Mouse (Mus musculus) CH12.LX (cell line): ENCODE results near the gene Zc3h12c. TPM values are rescaled to one million over a fixed set of nuclear protein-coding genes. Genes with fewer than 3 reads are reported as not detected.
"Not testable (repeated sequence)": the region's sequence is repeated elsewhere in the genome, so short reads cannot be mapped to it uniquely, and the experiment has no call there.

Experiments used
- DNase-seq: peaks from one replicate; pipeline ENCODE4 v3.0.0-alpha.2; 2013; ENCODE audit errors: extremely low read depth
- H3K27ac ChIP-seq: 2 replicates; pipeline ENCODE4 v1.5.1; 2012; ENCODE audit warnings: low read depth, mild to moderate bottlenecking, control low read depth, moderate library complexity; ENCODE audit not compliant: insufficient read depth
- H3K27me3 ChIP-seq: replicated peaks from 2 replicates; pipeline ENCODE3; 2012; ENCODE audit warnings: inconsistent platforms
- H3K36me3 ChIP-seq, 2 experiments: replicated peaks in 1 of 2; 2 replicates each; pipeline versions ENCODE3 to v1.6.1; 2012; ENCODE audit warnings: inconsistent platforms in 1 of 2, low read length in 1 of 2, mild to moderate bottlenecking in 1 of 2, mixed read lengths in 1 of 2, moderate library complexity in 1 of 2; ENCODE audit not compliant: control insufficient read depth in 1 of 2, insufficient read depth in 1 of 2
- H3K4me1 ChIP-seq, 2 experiments: 2 replicates each; pipeline ENCODE4 v1.6.1; 2012; ENCODE audit warnings: inconsistent platforms in 1 of 2, moderate library complexity in 1 of 2; ENCODE audit not compliant: insufficient read depth in 2 of 2, control insufficient read depth in 1 of 2
- H3K4me2 ChIP-seq: 2 replicates; pipeline ENCODE4 v1.6.1; 2012; ENCODE audit warnings: low read depth, mild to moderate bottlenecking, control low read depth; ENCODE audit not compliant: poor library complexity, insufficient read depth, severe bottlenecking
- H3K4me3 ChIP-seq, 3 experiments: fragments of 150-350 bp in 1 of 3; sonication (generic) in 1 of 3; replicated peaks in 1 of 3; 2 replicates each; pipeline versions ENCODE3 to v1.5.1; 2011 to 2012; ENCODE audit warnings: low read depth in 2 of 3, low read length in 2 of 3, mild to moderate bottlenecking in 2 of 3, moderate library complexity in 2 of 3, control low read depth in 1 of 3, improper control_type of control experiment in 1 of 3, inconsistent platforms in 1 of 3, mixed read lengths in 1 of 3; ENCODE audit not compliant: poor library complexity in 1 of 3
- H3K79me2 ChIP-seq: replicated peaks from 2 replicates; pipeline ENCODE4 v1.6.1; 2012; ENCODE audit warnings: mild to moderate bottlenecking, moderate library complexity; ENCODE audit not compliant: control insufficient read depth, poor library complexity, insufficient read depth, severe bottlenecking; ENCODE audit errors: extremely low read depth
- H3K9ac ChIP-seq: 2 replicates; pipeline ENCODE4 v1.6.1; 2012; ENCODE audit warnings: low read depth, mild to moderate bottlenecking, control low read depth, moderate library complexity; ENCODE audit not compliant: insufficient read depth
- H3K9me3 ChIP-seq: replicated peaks from 2 replicates; pipeline ENCODE3; 2012; ENCODE audit warnings: low read length, inconsistent platforms, mixed read lengths
- BHLHE40 ChIP-seq: IDR thresholded peaks from 2 replicates; pipeline ENCODE4 v1.6.1; 2011; ENCODE audit warnings: mild to moderate bottlenecking, low read depth, low read length, improper control_type of control experiment
- CHD1 ChIP-seq: IDR thresholded peaks from 2 replicates; pipeline ENCODE4 v1.6.1; 2012; ENCODE audit warnings: low read depth, low read length, improper control_type of control experiment, inconsistent platforms
- CTCF ChIP-seq, 2 experiments: IDR thresholded peaks in 1 of 2; conservative IDR thresholded peaks in 1 of 2; 2 replicates each; pipeline ENCODE4 v1.5.1; 2011 to 2012; ENCODE audit warnings: low read depth in 2 of 2, low read length in 2 of 2, improper control_type of control experiment in 1 of 2, inconsistent platforms in 1 of 2, mild to moderate bottlenecking in 1 of 2, moderate library complexity in 1 of 2
- ETS1 ChIP-seq: conservative IDR thresholded peaks from 2 replicates; pipeline ENCODE4 v1.6.1; 2012; ENCODE audit warnings: low read depth, mild to moderate bottlenecking, inconsistent platforms, low read length, improper control_type of control experiment, moderate library complexity
- GABPA ChIP-seq: IDR thresholded peaks from 2 replicates; pipeline ENCODE4 v1.6.1; 2012; ENCODE audit warnings: low read depth, low read length, improper control_type of control experiment, inconsistent platforms; ENCODE audit not compliant: insufficient replicate concordance
- KAT2A ChIP-seq: IDR thresholded peaks from 2 replicates; pipeline ENCODE4 v1.6.1; 2012; ENCODE audit warnings: low read length, improper control_type of control experiment, inconsistent platforms; ENCODE audit not compliant: insufficient replicate concordance
- MAFK ChIP-seq: IDR thresholded peaks from 2 replicates; pipeline ENCODE4 v1.6.1; 2011; ENCODE audit warnings: low read length, improper control_type of control experiment; ENCODE audit not compliant: insufficient replicate concordance
- MXI1 ChIP-seq: IDR thresholded peaks from 2 replicates; pipeline ENCODE4 v1.6.1; 2011; ENCODE audit warnings: mild to moderate bottlenecking, low read depth, low read length, improper control_type of control experiment
- NRF1 ChIP-seq: IDR thresholded peaks from 2 replicates; pipeline ENCODE4 v1.6.1; 2014; ENCODE audit warnings: low read depth, mild to moderate bottlenecking, inconsistent platforms, low read length, improper control_type of control experiment, moderate library complexity
- SIN3A ChIP-seq: IDR thresholded peaks from 2 replicates; pipeline ENCODE4 v1.6.1; 2012; ENCODE audit warnings: low read length, improper control_type of control experiment, inconsistent platforms
- TBP ChIP-seq: conservative IDR thresholded peaks from 2 replicates; pipeline ENCODE4 v1.6.1; 2011; ENCODE audit warnings: low read depth, low read length, improper control_type of control experiment
- ZKSCAN1 ChIP-seq: IDR thresholded peaks from 2 replicates; pipeline ENCODE4 v1.6.1; 2012; ENCODE audit warnings: low read depth, inconsistent platforms, low read length, improper control_type of control experiment, borderline replicate concordance
- dilution Hi-C: fragments of 300-500 bp; cut with MboI; formaldehyde crosslinking; loops from 2 replicates; pipeline ENCODE4 v1.14.3; 2020; ENCODE audit warnings: low sequenced_read_pairs; ENCODE audit not compliant: extremely low pct_unique_long_range_greater_than_20kb, extremely low pct_ligation_motif_present
- in situ Hi-C: fragments of 300-500 bp; cut with MboI; formaldehyde crosslinking; loops from 3 replicates; pipeline ENCODE4 v1.14.3; 2019; ENCODE audit warnings: low sequenced_read_pairs, low pct_ligation_motif_present, low pct_unique_long_range_greater_than_20kb, mixed read lengths
- polyA plus RNA-seq: library from polyadenylated mRNA; unstranded; fragments of >175 nt; gene quantifications from 2 replicates; pipeline ENCODE4 v1.2.1, GENCODE M21; 2012; ENCODE audit warnings: low read depth; ENCODE audit not compliant: insufficient read length
- total RNA-seq, 2 experiments: library from RNA; depleted of rRNA; stranded (reverse); fragments of 300-350 nt in 1 of 2; fragments of >200 nt in 1 of 2; gene quantifications; 2 replicates each; pipeline ENCODE4 v1.2.3; 2012 to 2014

Zc3h12c gene
- total and polyA plus RNA-seq, 3 experiments = 11.2 to 36.1 (median 21.7) TPM

GRCm38 (mm10) chr9:52076089-52076488, 92.3 kb downstream of the Zc3h12c start:
- H3K36me3 ChIP-seq = peaks cover 38 to 69% of the 10 kb centered on the region in 2 experiments
- DNase-seq = no peak
- peaks cover 7 to 32% of the 10 kb centered on the region in 2 experiments; a peak in 3 of 4 replicates for H3K4me1 ChIP-seq
- peaks cover 13% of the 10 kb centered on the region for H3K79me2 ChIP-seq
- H3K9ac ChIP-seq = no peak overlapping the region
- no peak overlapping the region for H3K4me3 ChIP-seq
- dilution Hi-C loops (no loop called here), in situ Hi-C loops (no loop called here)
- no peak overlapping the region for H3K27ac ChIP-seq
- H3K9me3 ChIP-seq = no peaks in the 10 kb centered on the region
- H3K4me2 ChIP-seq = no peak overlapping the region
- TF ChIP-seq KAT2A = no peak
- no peak for TF ChIP-seq SIN3A
- TF ChIP-seq ETS1 = no peak
- TF ChIP-seq NRF1 = no peak
- TF ChIP-seq GABPA = no peak
- TF ChIP-seq MXI1 = no peak
- no peak for TF ChIP-seq ZKSCAN1
- TF ChIP-seq MAFK = no peak
- TF ChIP-seq BHLHE40 = no peak
- TF ChIP-seq CHD1 = no peak
- H3K27me3 ChIP-seq = no peaks in the 10 kb centered on the region

- peaks cover 6% of the 10 kb centered on the region; the same call in 1 of the 2 replicates for H3K79me2 ChIP-seq
- H3K27ac ChIP-seq = no peak overlapping the region
- no peak overlapping the region for H3K4me3 ChIP-seq
- no peak overlapping the region for H3K9ac ChIP-seq
- H3K36me3 ChIP-seq = peaks cover 46 to 76% of the 10 kb centered on the region in 2 experiments
- no peaks in the 10 kb centered on the region for H3K27me3 ChIP-seq
- in situ Hi-C loops (no loop called here), dilution Hi-C loops (no loop called here)
- H3K4me1 ChIP-seq = peaks cover 2 to 20% of the 10 kb centered on the region in 2 experiments; a peak in 3 of 4 replicates
- DNase-seq = no peak
- no peak overlapping the region for H3K4me2 ChIP-seq
- no peaks in the 10 kb centered on the region for H3K9me3 ChIP-seq
- TF ChIP-seq TBP (no peak), CTCF (conservative IDR thresholded peaks at IDR 0.05 in 1 of 2, IDR thresholded peaks at IDR 0.05 in 1 of 2; ENCODE audit: low read depth in 2 of 2, low read length in 2 of 2) (peak in 1 of 2 experiments; percentile 22; a peak in 1 of 4 replicates), MXI1 (no peak)
- TF ChIP-seq, all 38 proteins: peak for 1
These were observed 96.2 kb downstream of the Zc3h12c start for GRCm38 (mm10) chr9:52072202-52072601.

DNA sequence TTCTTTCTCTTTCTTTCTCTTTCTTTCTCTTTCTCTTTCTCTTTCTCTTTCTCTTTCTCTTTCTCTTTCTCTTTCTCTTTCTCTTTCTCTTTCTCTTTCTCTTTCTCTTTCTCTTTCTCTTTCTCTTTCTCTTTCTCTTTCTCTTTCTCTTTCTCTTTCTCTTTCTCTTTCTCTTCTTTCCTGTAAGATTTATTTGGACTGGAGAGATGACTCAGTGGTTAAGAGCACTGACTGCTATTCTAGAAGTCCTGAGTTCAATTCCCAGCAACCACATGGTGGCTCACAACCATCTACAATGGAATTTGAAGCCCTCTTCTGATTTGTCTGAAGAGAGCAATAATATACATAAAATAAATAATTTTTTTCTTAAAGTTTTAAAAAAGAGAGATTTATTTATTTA, 97.0 kb downstream of the Zc3h12c start:
- H3K27me3 ChIP-seq, DNase-seq, H3K27ac ChIP-seq, dilution Hi-C loops, H3K9me3 ChIP-seq, H3K79me2 ChIP-seq, H3K9ac ChIP-seq, in situ Hi-C loops, H3K4me3 ChIP-seq: not testable (repeated sequence)
- H3K36me3 ChIP-seq = peaks cover 51 to 75% of the 10 kb centered on the region in 2 experiments
- TF ChIP-seq ETS1 = peak; percentile 67; the same call in 1 of the 2 replicates
- TF ChIP-seq, all 38 proteins: peak for 1; not testable (repeated sequence) for 37
- H3K4me2 ChIP-seq = not testable (repeated sequence)
- peaks cover 2 to 12% of the 10 kb centered on the region in 2 experiments; a peak in 2 of 4 replicates for H3K4me1 ChIP-seq
